Mouse (Mus musculus): ENCODE measurements around the gene Traf7.

DNA sequence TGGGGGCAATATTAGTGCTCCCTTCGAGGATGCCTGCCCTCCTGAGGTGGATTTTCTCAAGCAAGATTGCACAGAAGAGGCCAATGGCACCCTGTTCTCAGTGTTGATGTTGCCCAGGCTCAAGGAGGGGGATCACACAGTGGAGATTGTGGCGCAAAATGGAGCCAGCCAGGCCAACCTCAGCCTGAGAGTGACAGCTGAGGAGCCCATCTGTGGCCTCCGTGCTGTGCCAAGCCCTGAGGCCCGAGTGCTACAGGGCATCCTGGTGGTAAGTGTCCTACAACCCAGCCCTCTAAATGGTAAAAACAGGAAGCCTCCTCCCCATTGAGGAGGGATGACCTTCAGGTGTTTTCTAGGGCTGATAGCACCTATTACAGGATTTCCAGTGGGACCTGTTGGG is 42.1 kb upstream of the Traf7 start:
- no peak for TF ChIP-seq CTCF (IDR thresholded peaks at IDR 0.05; ENCODE audit: borderline replicate concordance, insufficient read depth, low read length)
- no peak for TF ChIP-seq POLR2A (IDR thresholded peaks at IDR 0.05; ENCODE audit: low read depth, low read length)

All from embryonic fibroblast, embryonic 13.5 days (primary cell).